Mouse (Mus musculus) C2C12 (cell line): Measurements from ENCODE around the gene Chd6. TPM values are rescaled to one million over a fixed set of nuclear protein-coding genes. Genes with fewer than 3 reads are reported as not detected.

Experiments used
- H3K27me3 ChIP-seq: one replicate; pipeline ENCODE4 v1.6.1; 2011; ENCODE audit not compliant: control insufficient read depth, insufficient read depth, insufficient read length
- H3K36me3 ChIP-seq: one replicate; pipeline ENCODE4 v1.6.1; 2011; ENCODE audit not compliant: control insufficient read depth, insufficient read depth
- H3K4me3 ChIP-seq: one replicate; pipeline ENCODE4 v1.5.1; 2011; ENCODE audit warnings: mild to moderate bottlenecking, control low read depth; ENCODE audit not compliant: poor library complexity, insufficient read depth, severe bottlenecking
- H3K79me2 ChIP-seq: one replicate; pipeline ENCODE4 v1.6.1; 2011; ENCODE audit not compliant: control insufficient read depth, insufficient read depth
- H3K79me3 ChIP-seq: one replicate; pipeline ENCODE4 v1.6.1; 2011; ENCODE audit warnings: low read depth, control low read depth
- H3ac ChIP-seq: one replicate; pipeline ENCODE3; 2011; ENCODE audit warnings: low read depth; ENCODE audit not compliant: control insufficient read depth, insufficient read length
- CEBPB ChIP-seq: IDR thresholded peaks from one replicate; pipeline ENCODE4 v1.6.1; 2011; ENCODE audit warnings: low read depth, mild to moderate bottlenecking, control low read depth, moderate library complexity
- CTCF ChIP-seq: IDR thresholded peaks from one replicate; pipeline ENCODE4 v1.5.1; 2011; ENCODE audit not compliant: control insufficient read depth, insufficient read depth, insufficient read length
- FOSL1 ChIP-seq: IDR thresholded peaks from one replicate; pipeline ENCODE4 v1.8.0; 2011; ENCODE audit warnings: mild to moderate bottlenecking, low read length; ENCODE audit not compliant: poor library complexity, insufficient read depth, severe bottlenecking
- MAX ChIP-seq: IDR thresholded peaks from one replicate; pipeline ENCODE4 v1.6.1; 2011; ENCODE audit warnings: mild to moderate bottlenecking, control low read depth
- MYOD1 ChIP-seq: IDR thresholded peaks from one replicate; pipeline ENCODE4 v1.6.1; 2011; ENCODE audit warnings: low read depth; ENCODE audit not compliant: control insufficient read depth, insufficient read length
- MYOG ChIP-seq: IDR thresholded peaks from one replicate; pipeline ENCODE4 v1.6.1; 2011; ENCODE audit not compliant: control insufficient read depth, insufficient read length; ENCODE audit errors: extremely low read depth
- USF1 ChIP-seq: IDR thresholded peaks from one replicate; pipeline ENCODE4 v1.6.1; 2011; ENCODE audit warnings: low read depth, mild to moderate bottlenecking, control low read depth, moderate library complexity
- polyA plus RNA-seq: library from polyadenylated mRNA; unstranded; fragments of >200 nt; fragmentation: generic; extraction: Trizol; gene quantifications from one replicate; pipeline ENCODE4 v1.2.1, GENCODE M21; 2012; ENCODE audit warnings: missing spikeins

Gene Chd6
- polyA plus RNA-seq, 1 experiment: 3.9 TPM

DNA sequence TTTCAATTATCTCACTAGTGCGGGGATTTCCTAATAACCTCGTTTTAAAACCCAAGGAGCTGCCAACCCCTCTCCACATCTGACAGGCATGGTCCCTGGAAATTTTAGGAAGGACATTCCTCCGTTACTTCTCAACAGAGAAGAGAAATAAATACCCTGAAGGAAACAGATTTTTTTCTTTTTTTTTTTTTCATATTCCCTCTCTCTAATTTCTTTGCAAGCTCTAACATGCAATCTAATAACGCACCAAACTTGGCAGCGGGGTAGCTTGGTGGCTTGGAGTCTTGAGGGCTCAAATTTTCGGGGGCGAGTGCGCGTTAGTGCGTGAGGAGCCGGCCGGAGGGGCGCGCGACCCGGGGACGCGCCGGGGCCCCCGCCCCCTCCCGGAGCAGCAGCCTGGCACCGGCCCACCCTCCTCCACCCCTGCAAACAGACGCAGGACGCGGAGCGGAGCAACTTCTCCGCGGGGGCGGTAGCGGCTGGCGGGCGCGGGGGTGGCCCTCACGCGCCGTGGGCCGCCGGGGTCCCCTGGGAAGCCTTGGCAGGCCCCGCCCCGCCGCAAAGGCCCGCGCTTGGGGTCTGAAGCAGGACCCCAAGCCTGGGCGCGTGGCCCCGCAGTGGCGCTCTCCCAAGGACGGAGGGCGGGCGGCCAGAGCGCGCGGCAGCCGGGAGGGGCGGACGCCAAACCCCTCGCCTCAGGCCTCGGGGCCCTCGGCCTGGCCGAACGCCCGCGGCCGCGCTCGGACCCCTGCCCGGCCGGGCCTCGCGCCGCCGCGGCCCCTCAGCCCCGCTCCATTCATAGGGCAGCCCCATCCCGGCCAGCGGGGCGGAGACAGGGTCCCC lies 569 bp downstream of the Chd6 start:
- Histone ChIP-seq H3K79me2 (peaks cover 51% of the 10 kb centered on the region), H3K79me3 (peaks cover 40% of the 10 kb centered on the region), H3K4me3 (peak overlapping the region; percentile 93), H3K27me3 (no peaks in the 10 kb centered on the region), H3K36me3 (no peaks in the 10 kb centered on the region), H3ac (peak overlapping the region; percentile 74)
- no peak for TF ChIP-seq MYOD1
- no peak for TF ChIP-seq CEBPB
- TF ChIP-seq USF1: no peak
- no peak for TF ChIP-seq FOSL1
- TF ChIP-seq MYOG: no peak
- no peak for TF ChIP-seq MAX
- no peak for TF ChIP-seq CTCF

- Histone ChIP-seq H3K79me2 (peaks cover 62% of the 10 kb centered on the region), H3K36me3 (no peaks in the 10 kb centered on the region), H3K79me3 (peaks cover 46% of the 10 kb centered on the region), H3ac (no peak overlapping the region), H3K4me3 (no peak overlapping the region), H3K27me3 (no peaks in the 10 kb centered on the region)
- TF ChIP-seq USF1 (no peak), MAX (no peak), MYOG (no peak), CEBPB (no peak), MYOD1 (no peak), FOSL1 (no peak)
Measured at GRCm38 (mm10) chr2:161107236-161107635, 1.6 kb downstream of the Chd6 start.

DNA sequence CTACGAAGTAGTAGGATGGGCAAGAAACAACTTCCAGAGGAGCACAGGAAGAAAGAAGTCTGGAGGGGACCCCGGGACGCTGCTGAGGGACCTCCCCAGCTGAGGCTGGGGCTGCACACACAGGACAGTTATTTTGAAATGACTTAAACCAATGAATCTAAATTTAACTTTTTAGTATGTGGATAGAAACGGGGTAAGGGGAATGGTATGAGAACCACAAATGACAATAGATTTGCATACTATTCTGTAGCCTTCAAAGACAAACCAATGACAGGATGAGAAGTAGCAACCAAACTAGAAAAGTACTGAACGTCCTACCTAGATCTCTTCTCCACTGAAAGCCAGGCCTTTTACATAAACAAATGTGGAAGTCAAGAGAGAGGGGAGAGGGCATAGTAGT lies 5.1 kb downstream of the Chd6 start:
- H3K4me3 ChIP-seq: no peak overlapping the region
- no peaks in the 10 kb centered on the region for H3K27me3 ChIP-seq
- no peaks in the 10 kb centered on the region for H3K36me3 ChIP-seq
- TF ChIP-seq MAX (no peak), MYOD1 (no peak), USF1 (no peak), MYOG (no peak), CEBPB (no peak), FOSL1 (no peak), CTCF (no peak)
- peaks cover 97% of the 10 kb centered on the region for H3K79me2 ChIP-seq
- H3K79me3 ChIP-seq: peaks cover 73% of the 10 kb centered on the region
- no peak overlapping the region for H3ac ChIP-seq

- no peaks in the 10 kb centered on the region for H3K27me3 ChIP-seq
- peaks cover 99% of the 10 kb centered on the region for H3K79me2 ChIP-seq
- H3K36me3 ChIP-seq: no peaks in the 10 kb centered on the region
- TF ChIP-seq MYOG (no peak), MYOD1 (no peak), CTCF (no peak), MAX (no peak), USF1 (no peak), FOSL1 (no peak), CEBPB (no peak)
- peaks cover 75% of the 10 kb centered on the region for H3K79me3 ChIP-seq
- no peak overlapping the region for H3ac ChIP-seq
- H3K4me3 ChIP-seq: no peak overlapping the region
Measured at GRCm38 (mm10) chr2:161102102-161102501, 6.8 kb downstream of the Chd6 start.

DNA sequence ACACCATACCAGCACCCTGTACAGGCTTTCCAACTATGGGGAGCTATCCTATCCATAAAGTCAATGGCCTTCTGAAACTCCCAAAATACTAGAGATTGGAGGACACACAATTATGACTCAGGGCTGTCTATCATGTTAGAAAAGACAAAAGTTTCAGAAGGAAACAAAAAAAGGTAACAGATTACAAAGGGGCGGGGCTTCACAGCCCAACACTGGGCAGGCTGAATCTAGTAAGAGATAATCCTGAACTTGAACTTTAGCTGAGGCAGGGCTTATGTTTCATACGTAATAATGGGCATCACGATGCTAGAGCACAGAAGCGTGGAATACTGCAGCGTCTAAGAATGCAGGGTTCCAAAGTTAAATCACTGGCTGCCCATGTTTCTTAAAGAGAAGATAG lies 11.1 kb downstream of the Chd6 start:
- Histone ChIP-seq H3K79me2 (peaks cover 97% of the 10 kb centered on the region), H3K27me3 (no peaks in the 10 kb centered on the region), H3K79me3 (peaks cover 59% of the 10 kb centered on the region), H3ac (no peak overlapping the region), H3K4me3 (no peak overlapping the region), H3K36me3 (no peaks in the 10 kb centered on the region)
- TF ChIP-seq MYOG (no peak), CTCF (no peak), FOSL1 (no peak), CEBPB (no peak), USF1 (no peak), MAX (no peak), MYOD1 (no peak)
